Mouse (Mus musculus) heart, adult 2 months (tissue): ENCODE results near the gene Gyg. TPM values are rescaled to one million over a fixed set of nuclear protein-coding genes. Genes with fewer than 3 reads are reported as not detected.

Experiments
- DNase-seq, 2 experiments: peaks; one replicate each; pipeline ENCODE4 v3.0.0; 2021
- H3K27ac ChIP-seq: fragments of 200-600 bp; 2 replicates; pipeline ENCODE4 v1.8.1; 2022
- H3K27me3 ChIP-seq: fragments of 200-500 bp; 2 replicates; pipeline ENCODE4 v1.6.1; 2012; ENCODE audit warnings: mild to moderate bottlenecking, low read length, inconsistent platforms, mixed read lengths; ENCODE audit not compliant: control insufficient read depth, insufficient read depth
- H3K36me3 ChIP-seq: fragments of 200-500 bp; 2 replicates; pipeline ENCODE4 v1.6.1; 2012; ENCODE audit warnings: low read length, inconsistent platforms; ENCODE audit not compliant: control insufficient read depth, insufficient read depth
- H3K4me1 ChIP-seq: fragments of 200-500 bp; 2 replicates; pipeline ENCODE4 v1.6.1; 2011; ENCODE audit warnings: low read length; ENCODE audit not compliant: control insufficient read depth, insufficient read depth
- H3K4me3 ChIP-seq: fragments of 200-600 bp; 2 replicates; pipeline ENCODE4 v1.8.1; 2022
- H3K79me2 ChIP-seq: fragments of 200-500 bp; replicated peaks from 2 replicates; pipeline ENCODE4 v1.6.1; 2012; ENCODE audit warnings: mild to moderate bottlenecking, inconsistent platforms, low read length, moderate library complexity, mixed read lengths; ENCODE audit not compliant: control insufficient read depth, insufficient read depth
- H3K9ac ChIP-seq: fragments of 200-500 bp; 2 replicates; pipeline ENCODE4 v1.6.1; 2012; ENCODE audit warnings: low read depth, mild to moderate bottlenecking, control low read depth, inconsistent platforms, low read length, mixed read lengths
- CTCF ChIP-seq: fragments of 200-600 bp; IDR thresholded peaks from 2 replicates; pipeline ENCODE4 v1.8.1; 2022; ENCODE audit warnings: antibody characterized with exemption, mild to moderate bottlenecking, moderate library complexity
- EP300 ChIP-seq: fragments of 200-500 bp; IDR thresholded peaks from 2 replicates; pipeline ENCODE4 v1.6.1; 2011; ENCODE audit warnings: low read depth, low read length, control low read depth; ENCODE audit not compliant: insufficient read depth
- POLR2A ChIP-seq: fragments of 200-500 bp; IDR thresholded peaks from 2 replicates; pipeline ENCODE4 v1.6.1; 2011; ENCODE audit warnings: mild to moderate bottlenecking, low read depth, low read length, control low read depth; ENCODE audit not compliant: insufficient read depth
- WGBS: fragments of 180-500 bp; shearing (Covaris S2); methylation state at CpG from one replicate; pipeline ENCODE4 v1.1.7; 2018; 5-methylcytosine and 5-hydroxymethylcytosine counted together
- intact Hi-C: fragments of 180-260 bp; cut with DNase I; formaldehyde crosslinking; loops from one replicate; pipeline ENCODE4 v1.15.1; 2025
- long read RNA-seq: library from polyadenylated mRNA; stranded (forward); transcript quantifications from one replicate; pipeline ENCODE4 v2.0.0, GENCODE M21; 2021
- polyA plus RNA-seq: library from polyadenylated mRNA; depleted of rRNA; stranded (reverse); fragments of >200 nt; gene quantifications from 2 replicates; pipeline ENCODE4 v1.2.3, GENCODE M21; 2012; rRNA removed
- total RNA-seq, 2 experiments: library from RNA; stranded (reverse); gene quantifications; 2 replicates each; pipeline ENCODE4 v1.2.3; 2021

The Gyg gene
- 100 to 1,000 TPM; 145 to 161 TPM for total RNA-seq
- polyA plus RNA-seq, result 114 and 195 TPM in 2 replicates
- long read RNA-seq, transcript Gyg-201 (7 exons, 1,922 nt), result major isoform, 114 of 160 reads
- long read RNA-seq, partial matches to known transcripts, result 35 of 160 reads
- long read RNA-seq, other reads (novel, unspliced or antisense), result 10 of 160 reads

- Histone ChIP-seq H3K79me2 (peaks cover 4% of the 10 kb centered on the region), H3K27ac (peak within 1 kb of the TSS; percentile 92), H3K27me3 (no peaks in the 10 kb centered on the region), H3K4me3 (peak within 1 kb of the TSS; percentile 87), H3K4me1 (peaks cover 3% of the 10 kb centered on the region), H3K36me3 (peaks cover 8% of the 10 kb centered on the region), H3K9ac (peak within 1 kb of the TSS; percentile 97)
- intact Hi-C loops, result loop anchor here (5.0 to 10.0 kb wide), 4 partner anchors 82 to 530 kb away; partner anchors contain the start of genes 1700064H15Rik and Hps3
- 1% methylated on average over 72 of the region's 73 CpGs for WGBS
- peak; percentile 48; the same call in 1 of the 2 replicates for TF ChIP-seq POLR2A
- TF ChIP-seq EP300, result no peak
- peak; percentile 41 for TF ChIP-seq CTCF
- peak; percentile 81 to 85 for DNase-seq
Observed at GRCm38 (mm10) chr3:20154531-20155367, at the start of gene Gyg. Gene Gyg (minus strand): TSS chr3:20155317.

GRCm38 (mm10) chr3:20198869-20199268 is 43.8 kb upstream of the Gyg start:
- DNase-seq, result peak; percentile 23 to 60
- WGBS, result 27% methylated on average over 6 of the region's 6 CpGs
- Histone ChIP-seq H3K27me3 (no peaks in the 10 kb centered on the region), H3K36me3 (no peaks in the 10 kb centered on the region), H3K27ac (no peak overlapping the region), H3K4me3 (no peak overlapping the region), H3K4me1 (no peaks in the 10 kb centered on the region), H3K79me2 (no peaks in the 10 kb centered on the region), H3K9ac (no peak overlapping the region)
- intact Hi-C loops, result loop anchor here (1.0 to 5.0 kb wide), 3 partner anchors 187 to 672 kb away; no protein-coding TSS in a partner anchor
- TF ChIP-seq EP300 (peak; percentile 70; the same call in 1 of the 2 replicates), POLR2A (no peak), CTCF (peak; percentile 86)

GRCm38 (mm10) chr3:20197878-20198277 is 42.8 kb upstream of the Gyg start:
- H3K36me3 ChIP-seq, result no peaks in the 10 kb centered on the region
- no peak overlapping the region for H3K27ac ChIP-seq
- H3K4me3 ChIP-seq, result no peak overlapping the region
- TF ChIP-seq CTCF (no peak), EP300 (no peak), POLR2A (no peak)
- no peak overlapping the region for H3K9ac ChIP-seq
- H3K27me3 ChIP-seq, result no peaks in the 10 kb centered on the region
- intact Hi-C loops, result loop anchor here (5.0 kb wide), 2 partner anchors 186 to 671 kb away; no protein-coding TSS in a partner anchor
- WGBS, result 21% methylated on average over 10 of the region's 10 CpGs
- no peaks in the 10 kb centered on the region for H3K4me1 ChIP-seq
- H3K79me2 ChIP-seq, result no peaks in the 10 kb centered on the region
- peak; percentile 10 to 16 for DNase-seq

- no peak for TF ChIP-seq EP300
- TF ChIP-seq CTCF, result no peak
- TF ChIP-seq POLR2A, result no peak
- H3K27me3 ChIP-seq, result no peaks in the 10 kb centered on the region
- 25% methylated on average over 5 of the region's 5 CpGs for WGBS
- H3K9ac ChIP-seq, result no peak overlapping the region
- no peaks in the 10 kb centered on the region for H3K4me1 ChIP-seq
- intact Hi-C loops, result no loop called here
- no peaks in the 10 kb centered on the region for H3K79me2 ChIP-seq
- H3K27ac ChIP-seq, result no peak overlapping the region
- no peak for DNase-seq
- no peaks in the 10 kb centered on the region for H3K36me3 ChIP-seq
- no peak overlapping the region for H3K4me3 ChIP-seq
Observed at GRCm38 (mm10) chr3:20188976-20189675, 34.0 kb upstream of the Gyg start.

GRCm38 (mm10) chr3:20172394-20172793 is 17.3 kb upstream of the Gyg start:
- Histone ChIP-seq H3K27me3 (no peaks in the 10 kb centered on the region), H3K4me1 (no peaks in the 10 kb centered on the region), H3K79me2 (no peaks in the 10 kb centered on the region), H3K36me3 (no peaks in the 10 kb centered on the region), H3K27ac (no peak overlapping the region), H3K9ac (no peak overlapping the region), H3K4me3 (no peak overlapping the region)
- 87% methylated on average over 6 of the region's 6 CpGs for WGBS
- no peak for TF ChIP-seq EP300
- TF ChIP-seq POLR2A, result no peak
- no peak for TF ChIP-seq CTCF
- intact Hi-C loops, result no loop called here
- DNase-seq, result no peak
